Mouse (Mus musculus): Measurements from ENCODE around the gene Zfp746. TPM values are rescaled to one million over a fixed set of nuclear protein-coding genes. Genes with fewer than 3 reads are reported as not detected.
A peak's percentile ranks its signal among the peaks of the same experiment; 100 is the strongest.
"Not testable (repeated sequence)": the region's sequence is repeated elsewhere in the genome, so short reads cannot be mapped to it uniquely, and the experiment has no call there.

Gene Zfp746
- total RNA-seq (2014; rRNA removed) (34.3 and 35.9 TPM in 2 replicates), polyA plus RNA-seq (2015; fragmentation: Nextera tagmentation; extraction: Ambion mirVana) (15.3 and 16.4 TPM in 2 replicates)

DNA sequence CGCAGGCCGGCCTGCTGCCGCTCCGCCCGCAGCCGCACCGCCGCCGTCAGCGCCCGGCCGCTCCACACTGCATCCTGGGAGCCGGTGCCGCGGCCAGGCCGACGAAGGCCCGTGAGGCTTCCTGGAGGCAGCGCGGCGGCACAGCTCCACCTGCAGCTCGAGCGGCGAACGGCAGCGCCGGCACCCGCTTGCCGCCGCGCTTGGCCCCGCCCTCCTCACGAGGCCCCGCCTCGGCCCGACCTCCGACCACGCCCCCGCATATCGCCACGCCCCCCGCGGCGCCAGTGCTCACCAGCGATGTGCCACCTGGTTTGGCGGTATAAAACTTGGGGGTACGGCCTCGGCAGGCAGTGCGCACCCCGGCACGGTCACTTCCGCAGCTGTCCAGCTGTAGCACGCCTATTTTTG is at the start of gene Zfp746:
TSS of gene Zfp746 (minus strand) at position 123 of the 408 bp plus-strand sequence.
- H3K9me3 ChIP-seq (ENCODE audit: low read length): no peaks in the 10 kb centered on the region
- TF ChIP-seq CTCF (IDR thresholded peaks at IDR 0.05; ENCODE audit: low read depth): peak; percentile 53
- H3K27ac ChIP-seq: peak within 1 kb of the TSS; percentile 89
- peak; percentile 90 for ATAC-seq
- H3K4me3 ChIP-seq (ENCODE audit: low read length): peak within 1 kb of the TSS; percentile 86
- H3K27me3 ChIP-seq (ENCODE audit: insufficient read depth, low read length): no peaks in the 10 kb centered on the region
- H3K9ac ChIP-seq (replicated peaks; ENCODE audit: low read length): peak within 1 kb of the TSS; percentile 97
- WGBS: under 1% methylated on average over 40 of the region's 53 CpGs
- peaks cover 8% of the 10 kb centered on the region for H3K4me1 ChIP-seq (ENCODE audit: insufficient read depth, low read length)
- DNase-seq (ENCODE audit: low spot score): peak; percentile 94
- H3K36me3 ChIP-seq (ENCODE audit: insufficient read depth, low read length): peaks cover 12% of the 10 kb centered on the region
- H3K4me2 ChIP-seq (ENCODE audit: low read depth, low read length): peak within 1 kb of the TSS; percentile 72

DNA sequence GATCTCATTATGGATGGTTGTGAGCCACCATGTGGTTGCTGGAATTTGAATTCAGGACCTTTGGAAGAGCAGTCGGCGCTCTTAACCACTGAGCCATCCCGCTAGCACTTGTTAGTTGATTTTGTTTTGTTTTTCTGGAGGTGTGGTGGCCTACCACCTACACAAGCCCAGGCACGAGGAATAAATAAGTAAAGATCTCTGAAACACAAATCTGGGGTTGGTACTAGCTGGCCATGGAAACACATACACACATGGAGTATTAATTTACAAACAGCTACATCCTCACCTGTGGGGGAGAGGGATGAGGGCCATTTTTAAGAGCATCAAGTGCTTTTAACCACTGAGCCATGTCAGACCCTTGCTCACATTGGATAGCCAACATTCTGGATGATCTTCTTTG is 34.7 kb upstream of the Zfp746 start:
- H3K27ac ChIP-seq; H3K4me2 ChIP-seq (ENCODE audit: low read depth, low read length); H3K36me3 ChIP-seq (ENCODE audit: insufficient read depth, low read length); H3K4me3 ChIP-seq (ENCODE audit: low read length); H3K9ac ChIP-seq (replicated peaks; ENCODE audit: low read length); H3K4me1 ChIP-seq (ENCODE audit: insufficient read depth, low read length); H3K9me3 ChIP-seq (ENCODE audit: low read length); ATAC-seq; H3K27me3 ChIP-seq (ENCODE audit: insufficient read depth, low read length): not testable (repeated sequence)
- DNase-seq (ENCODE audit: low spot score): peak; percentile 2
- 80% methylated on average over 4 of the region's 4 CpGs for WGBS

DNA sequence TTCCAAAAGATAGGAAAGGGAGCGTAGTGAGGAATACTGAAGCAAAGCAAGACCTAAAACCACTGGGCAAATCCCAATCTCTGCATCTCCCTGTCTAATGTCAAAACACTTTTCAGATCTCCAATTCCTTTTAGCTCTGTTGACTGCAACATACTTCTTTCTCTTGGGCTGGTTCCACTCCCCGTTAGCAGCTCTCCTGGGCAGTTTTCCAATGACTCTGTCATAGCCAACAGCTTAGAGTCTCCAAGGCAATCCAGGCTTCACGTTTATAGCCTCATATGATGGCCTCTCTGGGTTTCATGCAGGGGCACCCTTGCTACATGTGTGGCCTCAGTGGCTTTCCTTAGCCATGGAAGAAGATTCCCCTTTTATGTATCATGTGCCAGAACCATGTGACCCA is 29.6 kb upstream of the Zfp746 start:
- Histone ChIP-seq H3K27ac (no peak overlapping the region), H3K4me1 (ENCODE audit: insufficient read depth, low read length) (no peaks in the 10 kb centered on the region), H3K27me3 (ENCODE audit: insufficient read depth, low read length) (no peaks in the 10 kb centered on the region), H3K9me3 (ENCODE audit: low read length) (no peaks in the 10 kb centered on the region), H3K9ac (replicated peaks; ENCODE audit: low read length) (no peak overlapping the region), H3K4me2 (ENCODE audit: low read depth, low read length) (no peak overlapping the region), H3K4me3 (ENCODE audit: low read length) (no peak overlapping the region), H3K36me3 (ENCODE audit: insufficient read depth, low read length) (no peaks in the 10 kb centered on the region)
- no peak for TF ChIP-seq CTCF (IDR thresholded peaks at IDR 0.05; ENCODE audit: low read depth)
- ATAC-seq: no peak
- peak; percentile 40 for DNase-seq (ENCODE audit: low spot score)
- WGBS: 62% methylated on average over 3 of the region's 3 CpGs

DNA sequence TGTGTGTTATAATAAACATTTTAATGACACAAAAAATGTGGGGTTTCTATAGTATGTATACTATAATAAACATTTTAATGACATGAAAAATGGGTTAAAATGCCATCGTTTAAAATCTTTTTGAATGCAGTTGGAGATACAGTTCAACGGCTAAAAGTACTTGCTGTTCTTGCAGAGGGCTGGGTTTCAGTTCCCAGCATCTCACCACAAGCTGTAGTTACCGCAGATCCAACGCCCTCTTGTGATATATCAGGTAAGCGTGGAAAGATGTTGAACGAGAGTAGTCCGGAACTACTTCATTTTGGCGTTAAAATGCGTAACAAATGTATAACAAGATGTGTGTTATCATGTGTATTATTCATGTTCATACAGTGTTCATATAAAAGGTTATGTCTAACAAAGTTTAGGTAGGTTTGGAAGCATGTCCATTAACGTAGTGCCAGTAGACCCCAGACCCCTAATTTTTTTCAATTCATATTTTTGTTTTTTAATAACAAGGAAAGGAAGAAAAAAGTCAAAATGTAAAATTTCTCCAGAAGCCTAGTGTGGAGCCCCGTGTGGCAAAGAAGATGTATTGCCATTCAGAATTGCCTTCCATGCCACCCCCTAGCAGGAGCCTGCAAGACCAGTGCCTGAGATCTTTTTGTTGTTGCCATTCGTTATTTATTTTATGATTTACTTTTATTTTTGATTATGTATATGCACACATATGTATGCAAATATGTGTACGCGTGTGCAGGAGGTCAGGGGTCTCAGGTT is 743 bp upstream of the Zfp746 start:
- TF ChIP-seq CTCF (IDR thresholded peaks at IDR 0.05; ENCODE audit: low read depth): peak; percentile 33; the same call in 1 of the 2 replicates
- Histone ChIP-seq H3K9me3 (ENCODE audit: low read length) (no peaks in the 10 kb centered on the region), H3K4me3 (ENCODE audit: low read length) (peak overlapping the region; percentile 86), H3K36me3 (ENCODE audit: insufficient read depth, low read length) (peaks cover 6% of the 10 kb centered on the region; the same call in 1 of the 2 replicates), H3K27ac (0 out of 2 replicates have a peak overlapping the region, but pooled peaks have one; percentile 89), H3K4me1 (ENCODE audit: insufficient read depth, low read length) (peaks cover 8% of the 10 kb centered on the region), H3K4me2 (ENCODE audit: low read depth, low read length) (peak overlapping the region; percentile 72), H3K9ac (replicated peaks; ENCODE audit: low read length) (peak overlapping the region; percentile 97; the same call in 1 of the 2 replicates), H3K27me3 (ENCODE audit: insufficient read depth, low read length) (no peaks in the 10 kb centered on the region)
- ATAC-seq (no peak), DNase-seq (ENCODE audit: low spot score) (peak; percentile 33)
- WGBS: 39% methylated on average over 14 of the region's 14 CpGs

DNA sequence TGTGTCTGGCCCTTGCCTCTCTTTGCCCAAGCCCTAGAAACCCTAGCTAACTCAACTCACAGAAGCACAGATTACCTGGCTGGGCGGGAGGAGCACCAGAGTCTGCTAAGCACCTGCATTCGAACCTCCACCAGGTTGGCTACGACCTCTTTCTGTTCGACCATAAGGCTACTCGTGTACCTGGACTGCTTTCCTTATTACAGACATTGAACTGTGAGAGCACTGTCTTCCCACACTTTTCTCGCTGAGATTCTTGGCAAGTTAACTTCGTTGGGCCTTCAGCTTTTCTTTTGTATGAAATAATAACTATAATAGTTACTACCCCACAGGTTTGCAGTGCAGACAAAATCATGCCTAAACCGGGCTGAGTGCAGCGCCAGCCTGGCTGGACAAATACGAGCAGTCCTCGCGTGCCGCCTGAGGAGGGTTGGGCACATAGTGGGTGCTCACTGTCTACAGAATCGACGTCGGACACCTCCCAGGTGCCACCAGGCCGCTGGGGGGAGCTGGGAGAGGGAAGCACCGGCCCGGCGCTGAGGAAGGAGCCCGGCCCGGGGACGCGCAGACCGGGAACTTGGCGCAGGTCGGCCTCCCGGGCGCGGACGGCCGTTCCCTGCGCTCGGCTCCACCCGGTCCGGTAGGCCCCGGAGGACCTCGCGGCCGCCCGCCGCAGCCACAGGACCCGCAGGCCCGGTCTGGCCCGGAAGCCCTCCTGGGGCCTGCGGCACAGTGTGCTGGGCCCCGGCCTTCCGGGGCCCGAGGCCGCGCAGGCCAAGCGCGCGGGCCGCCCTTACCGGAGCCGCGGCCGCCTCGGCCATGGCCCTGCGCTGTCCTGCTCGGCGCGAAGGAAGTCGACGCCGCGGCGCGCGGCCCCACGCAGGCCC is 630 bp downstream of the Zfp746 start:
- TF ChIP-seq CTCF (IDR thresholded peaks at IDR 0.05; ENCODE audit: low read depth): peak; percentile 30
- ATAC-seq: peak; percentile 88
- peak; percentile 69 for DNase-seq (ENCODE audit: low spot score)
- Histone ChIP-seq H3K4me2 (ENCODE audit: low read depth, low read length) (peak overlapping the region; percentile 72), H3K4me1 (ENCODE audit: insufficient read depth, low read length) (peaks cover 8% of the 10 kb centered on the region), H3K27me3 (ENCODE audit: insufficient read depth, low read length) (no peaks in the 10 kb centered on the region), H3K9ac (replicated peaks; ENCODE audit: low read length) (peak overlapping the region; percentile 97), H3K27ac (peak overlapping the region; percentile 89), H3K4me3 (ENCODE audit: low read length) (peak overlapping the region; percentile 86), H3K9me3 (ENCODE audit: low read length) (no peaks in the 10 kb centered on the region), H3K36me3 (ENCODE audit: insufficient read depth, low read length) (peaks cover 19% of the 10 kb centered on the region)
- whole genome bisulfite sequencing: 2% methylated on average over 61 of the region's 72 CpGs

DNA sequence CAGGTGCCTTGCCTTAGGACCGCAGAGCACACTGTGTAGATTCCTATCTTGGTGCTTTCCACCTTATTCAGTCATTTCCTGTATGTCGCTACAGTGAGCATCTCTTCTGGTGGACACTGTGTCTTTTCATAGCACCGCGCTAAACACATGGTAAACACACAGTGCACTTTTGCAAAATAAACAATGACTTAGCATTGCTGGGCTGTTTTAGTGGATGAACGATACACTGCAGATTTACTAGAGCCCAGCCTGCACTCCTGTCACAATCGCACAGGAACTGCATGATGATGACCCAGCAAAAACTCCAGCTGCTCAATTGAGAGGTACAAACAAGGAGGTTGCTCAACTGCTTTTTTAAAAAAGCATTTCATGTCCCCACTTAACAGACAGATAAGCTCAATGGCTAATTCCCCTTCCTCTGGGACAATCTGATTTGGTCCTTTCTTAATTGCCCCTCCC is 2.6 kb downstream of the Zfp746 start:
- Histone ChIP-seq H3K27me3 (ENCODE audit: insufficient read depth, low read length) (no peaks in the 10 kb centered on the region), H3K4me1 (ENCODE audit: insufficient read depth, low read length) (peaks cover 8% of the 10 kb centered on the region), H3K36me3 (ENCODE audit: insufficient read depth, low read length) (peaks cover 37% of the 10 kb centered on the region), H3K4me2 (ENCODE audit: low read depth, low read length) (no peak overlapping the region), H3K4me3 (ENCODE audit: low read length) (no peak overlapping the region), H3K9ac (replicated peaks; ENCODE audit: low read length) (no peak overlapping the region), H3K27ac (no peak overlapping the region), H3K9me3 (ENCODE audit: low read length) (no peaks in the 10 kb centered on the region)
- ATAC-seq (no peak), DNase-seq (ENCODE audit: low spot score) (no peak)
- 89% methylated on average over 6 of the region's 6 CpGs for WGBS
- TF ChIP-seq CTCF (IDR thresholded peaks at IDR 0.05; ENCODE audit: low read depth): no peak
